Mouse (Mus musculus) urinary bladder, postnatal 4 days (tissue): ENCODE results near the gene Chst3.
"Not testable (repeated sequence)": the region's sequence is repeated elsewhere in the genome, so short reads cannot be mapped to it uniquely, and the experiment has no call there.

Experiments used
- DNase-seq, 2 experiments: peaks; one replicate each; pipeline ENCODE4 v3.0.0; 2021 to 2022; ENCODE audit warnings: low spot score in 2 of 2

The Chst3 gene

DNA sequence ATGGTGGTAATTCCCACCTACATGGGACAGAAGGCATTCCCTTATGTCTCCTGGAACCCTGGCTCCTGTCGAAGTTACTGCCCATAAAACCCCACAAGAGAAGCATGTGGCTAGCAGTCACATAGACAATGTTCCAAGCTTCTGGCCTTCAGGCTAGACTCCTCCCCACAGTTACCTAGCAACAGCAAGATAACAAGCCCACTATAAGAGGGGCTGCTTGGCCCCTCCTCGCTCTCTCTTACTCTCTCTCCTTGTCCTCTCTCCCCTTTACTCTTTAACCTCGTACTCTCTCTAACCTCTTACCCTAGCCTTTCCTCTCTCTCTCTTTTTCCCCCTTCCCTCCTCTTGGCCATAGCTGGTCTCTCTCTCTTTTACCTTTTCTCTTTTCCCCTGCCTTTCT is 57.7 kb downstream of the Chst3 start:
- DNase-seq, result not testable (repeated sequence)

DNA sequence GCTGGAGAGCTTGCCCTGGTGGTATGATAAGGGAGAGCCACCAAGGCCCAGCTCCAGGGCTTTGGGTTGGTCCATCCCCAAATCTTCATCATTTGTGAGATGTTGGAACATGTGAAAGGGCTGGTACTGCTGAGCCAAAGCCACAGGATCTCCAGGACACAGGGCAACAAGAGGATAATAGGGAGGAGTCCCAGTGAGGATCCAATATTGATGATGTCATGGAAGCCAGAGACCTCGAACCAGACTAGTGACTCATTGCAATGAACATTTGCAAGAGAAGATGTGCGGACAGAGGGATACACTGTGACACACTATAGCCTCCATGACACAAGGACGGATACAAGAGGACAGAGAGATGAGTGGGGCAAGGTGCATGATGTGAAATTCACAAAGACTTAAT is 60.9 kb downstream of the Chst3 start:
- DNase-seq, result no peak

DNA sequence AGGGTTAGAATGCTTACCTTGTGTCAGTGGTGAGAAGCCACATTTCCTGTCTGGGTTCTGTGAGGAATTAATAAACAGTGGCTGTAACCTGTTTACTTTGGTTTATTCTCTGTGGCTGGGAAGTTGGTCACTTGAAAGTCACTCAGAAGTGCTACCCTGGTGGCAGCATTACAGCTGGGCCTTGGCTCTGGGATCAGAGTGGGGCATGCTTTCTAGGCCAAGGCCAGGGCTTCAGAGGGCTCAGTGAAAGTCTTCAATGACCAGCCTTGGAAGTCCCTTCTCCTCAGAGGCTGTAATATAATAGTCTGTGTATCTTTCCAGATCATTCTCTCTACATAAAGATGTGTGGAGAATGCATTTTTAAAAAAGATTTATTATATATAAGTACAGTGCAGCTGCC is 63.0 kb downstream of the Chst3 start:
- no peak for DNase-seq

DNA sequence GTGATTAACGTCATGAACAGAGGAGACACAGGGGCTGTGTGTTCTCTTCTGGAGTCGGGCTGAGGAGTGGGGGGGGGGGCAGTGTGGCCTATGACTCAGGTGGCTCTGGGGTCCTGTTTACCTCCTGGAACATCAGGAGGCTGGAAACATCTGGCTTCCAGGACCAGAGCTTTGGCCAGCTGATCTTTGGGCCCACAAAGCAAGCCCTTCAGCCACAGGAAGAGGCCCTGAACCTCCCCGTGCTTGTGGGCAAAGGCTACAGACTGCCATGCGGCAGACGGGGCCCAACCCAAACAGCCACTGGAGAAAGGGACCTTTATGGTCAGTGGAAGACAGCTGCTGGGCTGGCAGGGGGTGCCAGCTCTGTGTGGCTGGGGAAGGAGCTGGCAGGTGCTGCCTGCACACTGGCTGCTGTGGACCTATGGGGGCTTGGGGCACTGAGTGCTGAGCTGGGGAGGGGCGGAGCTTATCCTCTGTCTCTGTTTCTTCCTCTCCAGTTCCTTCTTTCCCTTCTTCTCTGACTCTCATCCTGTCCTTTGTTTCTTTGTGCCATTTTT is 67.9 kb downstream of the Chst3 start:
- no peak for DNase-seq

DNA sequence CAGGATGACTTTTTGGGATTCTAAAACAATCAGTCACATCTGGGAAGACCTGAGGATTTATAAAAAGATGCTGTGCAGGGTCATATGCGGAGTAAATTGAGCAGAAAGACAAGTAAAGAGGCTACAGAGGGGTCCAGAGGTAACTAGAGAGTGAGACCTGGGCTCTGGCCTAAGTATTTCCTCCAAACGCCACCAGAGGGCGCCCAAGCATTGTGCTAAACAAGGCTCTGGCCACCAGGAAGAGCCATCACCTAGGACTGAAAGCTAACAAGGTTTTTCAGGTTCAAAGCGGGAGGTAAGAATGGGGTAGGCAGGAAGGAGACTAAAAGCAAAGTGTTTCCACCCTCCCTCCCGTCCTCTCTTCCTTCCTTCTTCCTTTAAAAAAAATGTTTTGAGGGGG is 71.0 kb downstream of the Chst3 start:
- peak; percentile 57 to 86 for DNase-seq

DNA sequence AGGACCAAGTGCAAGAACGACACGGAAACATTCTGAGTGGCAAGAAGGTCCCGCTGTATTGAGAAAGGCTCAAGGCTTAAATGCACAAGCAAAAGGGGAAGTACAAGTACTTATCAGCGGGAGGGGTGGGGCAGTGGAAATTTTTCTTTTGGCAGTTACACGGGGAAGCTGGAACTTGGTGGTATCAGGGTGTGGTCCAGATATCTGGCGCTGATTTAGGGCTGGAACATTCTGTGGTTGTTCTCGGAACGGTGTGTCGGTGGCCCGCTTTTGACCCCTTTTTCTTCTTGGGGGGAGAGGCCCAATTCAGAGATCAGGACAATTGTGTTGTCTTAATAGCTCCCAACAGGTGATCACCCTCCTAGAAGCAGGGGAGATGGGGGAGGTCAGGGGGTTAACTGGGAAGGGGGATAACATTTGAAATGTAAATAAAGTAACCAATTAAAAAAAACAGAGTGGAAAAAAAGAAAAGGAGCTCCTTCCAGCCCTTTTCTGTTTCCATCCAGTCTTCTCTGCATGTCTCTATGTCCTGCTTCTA is 71.5 kb downstream of the Chst3 start:
- DNase-seq, result not testable (repeated sequence)

DNA sequence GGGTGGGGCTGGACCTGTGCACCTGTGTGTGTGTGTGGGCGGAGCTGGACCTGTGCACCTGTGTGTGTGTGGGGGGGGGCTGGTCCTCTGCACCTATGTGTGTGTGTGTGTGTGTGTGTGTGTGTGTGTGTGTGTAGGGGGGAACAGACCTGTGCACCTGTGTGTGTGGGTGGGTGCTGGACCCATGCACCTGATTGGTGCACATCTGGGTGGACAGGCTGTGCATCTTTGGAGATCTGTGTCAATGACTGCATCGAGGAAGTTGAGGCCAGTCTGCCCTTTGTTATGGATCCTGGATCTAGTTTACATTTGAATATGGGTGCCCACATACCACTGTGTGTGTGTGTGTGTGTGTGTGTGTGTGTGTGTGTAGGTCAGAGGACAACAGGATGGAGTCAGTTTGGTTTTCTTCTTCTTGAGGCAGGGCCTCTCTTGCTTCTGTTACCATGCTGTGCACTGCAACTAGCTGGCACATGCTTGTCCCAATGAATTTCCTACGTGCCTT is 77.4 kb downstream of the Chst3 start:
- no peak for DNase-seq

DNA sequence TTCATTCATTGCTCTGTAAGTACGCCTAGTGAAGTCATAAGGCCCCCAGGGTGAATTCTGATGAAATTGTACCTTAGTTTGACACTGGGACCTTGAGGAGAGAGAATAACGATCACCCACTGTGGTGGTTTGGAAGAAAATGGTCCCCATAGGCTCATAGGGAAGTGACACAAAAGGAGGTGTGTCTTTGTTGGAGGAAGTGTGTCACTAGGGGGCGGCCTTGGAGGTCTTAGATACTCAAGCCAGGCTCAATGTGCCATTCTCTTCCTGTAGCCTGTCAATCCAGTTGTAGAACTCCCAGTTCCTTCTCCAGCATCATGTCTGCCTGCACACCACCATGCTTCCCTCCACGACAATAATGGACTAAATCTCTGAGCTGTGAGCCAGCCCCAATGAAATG is 78.3 kb downstream of the Chst3 start:
- DNase-seq, result no peak

DNA sequence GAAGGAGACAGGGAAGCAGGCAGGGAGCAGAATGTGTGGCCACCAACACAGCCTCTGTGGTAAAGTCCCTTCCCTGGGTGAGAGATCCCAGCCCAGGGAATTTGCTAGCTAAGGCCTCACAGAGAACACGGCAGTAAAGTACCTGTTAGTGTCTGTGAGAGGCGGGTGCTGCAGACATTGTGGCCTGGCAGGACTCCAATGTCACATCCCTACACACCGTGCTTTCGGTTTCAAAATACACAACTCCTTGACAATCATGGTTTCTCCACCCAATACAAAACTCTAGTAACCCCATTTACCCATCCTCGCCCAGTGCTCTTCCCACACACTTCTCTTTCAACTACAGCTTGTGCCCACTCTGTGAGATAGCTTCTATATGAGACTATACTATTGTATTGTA is 80.4 kb downstream of the Chst3 start:
- DNase-seq, result no peak

DNA sequence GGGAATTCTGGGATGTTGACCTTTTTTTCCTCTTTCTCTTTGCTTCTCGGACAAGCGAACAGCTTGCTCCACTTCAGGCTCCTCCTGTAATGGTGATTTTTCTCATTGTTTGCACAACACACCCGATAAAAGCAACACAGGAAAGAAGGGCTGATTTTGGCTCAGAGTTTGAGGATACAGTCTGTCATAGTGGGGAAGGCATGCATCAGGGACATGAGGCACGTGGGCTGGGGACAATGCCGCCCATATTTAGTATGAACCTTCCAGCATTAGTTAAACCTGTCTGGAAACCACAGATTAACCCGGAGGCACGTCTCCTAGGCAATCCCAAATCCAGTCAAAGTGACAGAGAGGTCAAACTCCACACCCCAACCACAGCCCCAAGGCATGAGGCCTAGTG is 82.1 kb downstream of the Chst3 start:
- DNase-seq, result no peak

DNA sequence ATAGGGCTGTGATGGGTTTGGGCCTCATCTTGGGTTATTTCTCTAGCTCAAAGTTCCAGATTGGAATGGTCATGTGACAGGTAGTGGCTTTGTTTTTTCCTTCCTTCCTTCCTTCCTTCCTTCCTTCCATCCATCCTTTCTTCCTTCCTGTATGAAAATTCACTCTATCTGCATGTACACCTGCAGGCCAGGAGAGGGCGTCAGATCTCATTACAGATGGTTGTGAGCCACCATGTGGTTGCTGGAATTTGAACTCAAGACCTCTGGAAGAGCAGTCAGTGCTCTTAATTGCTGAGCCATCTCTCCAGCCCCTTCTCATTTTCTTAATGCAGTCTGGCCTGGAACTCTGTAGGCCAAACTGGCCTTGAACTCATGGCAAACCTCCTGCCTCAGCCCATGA is 83.0 kb downstream of the Chst3 start:
- not testable (repeated sequence) for DNase-seq

DNA sequence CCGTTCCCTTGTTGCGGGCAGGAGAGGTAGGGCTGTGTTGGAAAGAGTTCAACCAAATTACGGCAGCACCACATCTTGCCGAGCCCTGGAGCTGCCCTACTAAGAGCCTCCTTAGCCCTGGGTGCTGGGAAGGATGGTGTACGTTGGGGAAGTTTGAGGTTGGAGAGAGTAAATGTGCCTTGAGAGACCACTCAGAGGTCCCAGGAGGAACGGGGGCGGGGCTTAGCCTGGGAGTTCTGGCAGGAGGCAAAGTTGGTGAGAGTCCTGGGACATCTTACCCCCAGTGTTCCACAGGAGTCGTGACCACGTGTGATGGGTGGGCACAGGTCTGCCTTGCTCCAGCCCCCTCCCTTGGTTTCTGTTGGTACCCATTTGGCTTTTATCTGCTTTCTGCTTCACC is 84.9 kb downstream of the Chst3 start:
- DNase-seq, result no peak

DNA sequence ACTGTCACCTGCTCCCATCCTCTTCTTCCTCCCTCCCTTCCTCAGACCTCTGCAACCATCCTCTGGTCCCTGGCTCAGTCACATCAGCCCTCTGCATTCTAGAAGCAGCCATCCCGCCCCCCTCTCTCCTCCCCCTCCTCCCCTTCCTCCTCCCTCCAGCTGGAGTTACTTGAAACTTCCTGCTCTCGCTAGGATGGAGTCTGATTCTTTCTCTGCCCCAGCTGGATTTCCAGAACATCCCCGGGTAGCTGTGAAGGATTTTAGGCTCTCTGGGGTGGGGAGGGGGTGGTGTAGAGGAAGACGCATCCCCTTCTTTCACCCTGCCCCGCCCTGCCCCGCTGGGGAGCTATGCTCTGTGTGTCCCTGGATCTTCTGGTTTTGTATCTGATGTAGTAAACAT is 85.6 kb downstream of the Chst3 start:
- no peak for DNase-seq
